Mouse (Mus musculus) kidney, adult 2 months (tissue): ENCODE results near the gene Pom121l2. TPM values are rescaled to one million over a fixed set of nuclear protein-coding genes. Genes with fewer than 3 reads are reported as not detected.

ENCODE experiments used
- DNase-seq: peaks from one replicate; pipeline ENCODE4 v3.0.0; 2021
- H3K27ac ChIP-seq: fragments of 200-500 bp; 2 replicates; pipeline ENCODE4 v1.5.1; 2012; ENCODE audit warnings: low read depth, low read length, control low read depth, inconsistent platforms; ENCODE audit not compliant: insufficient read depth
- H3K27me3 ChIP-seq: fragments of 200-500 bp; replicated peaks from 2 replicates; pipeline ENCODE4 v1.6.1; 2012; ENCODE audit warnings: mild to moderate bottlenecking, moderate library complexity, low read length, inconsistent platforms; ENCODE audit not compliant: control insufficient read depth, insufficient read depth
- H3K36me3 ChIP-seq: fragments of 200-500 bp; 2 replicates; pipeline ENCODE4 v1.6.1; 2012; ENCODE audit warnings: mild to moderate bottlenecking, moderate library complexity, low read length, inconsistent platforms; ENCODE audit not compliant: control insufficient read depth, insufficient read depth
- H3K4me1 ChIP-seq: fragments of 200-500 bp; 2 replicates; pipeline ENCODE4 v1.6.1; 2011; ENCODE audit warnings: low read length; ENCODE audit not compliant: control insufficient read depth, insufficient read depth
- H3K4me3 ChIP-seq: fragments of 200-500 bp; 2 replicates; pipeline ENCODE4 v1.5.1; 2011; ENCODE audit warnings: mild to moderate bottlenecking, low read depth, low read length, control low read depth; ENCODE audit not compliant: insufficient read depth
- CTCF ChIP-seq: fragments of 200-500 bp; conservative IDR thresholded peaks from 2 replicates; pipeline ENCODE4 v1.5.1; 2011; ENCODE audit warnings: low read depth, mild to moderate bottlenecking, control low read depth, low read length, moderate library complexity, mixed read lengths; ENCODE audit not compliant: insufficient read depth, insufficient read length
- POLR2A ChIP-seq: fragments of 200-500 bp; IDR thresholded peaks from one replicate; pipeline ENCODE4 v1.6.1; 2011; ENCODE audit warnings: low read depth, low read length, control low read depth
- WGBS: fragments of 180-500 bp; shearing (Covaris S2); methylation state at CpG from one replicate; pipeline ENCODE4 v1.1.7; 2018; 5-methylcytosine and 5-hydroxymethylcytosine counted together
- polyA plus RNA-seq: library from polyadenylated mRNA; depleted of rRNA; stranded (reverse); fragments of >200 nt; gene quantifications from 2 replicates; pipeline ENCODE4 v1.2.3, GENCODE M21; 2012

Gene Pom121l2
- polyA plus RNA-seq, 1 experiment: 0.06 TPM

- Histone ChIP-seq H3K4me3 (no peak overlapping the region), H3K27ac (no peak overlapping the region), H3K4me1 (0 out of 2 replicates have a peak, but pooled peaks cover 3% of the 10 kb centered on the region), H3K36me3 (no peaks in the 10 kb centered on the region), H3K27me3 (peaks cover 16% of the 10 kb centered on the region)
- 84% methylated on average over 3 of the region's 3 CpGs for WGBS
- no peak for DNase-seq
- TF ChIP-seq CTCF: no peak
- TF ChIP-seq POLR2A: no peak
These were observed 27.7 kb downstream of the Pom121l2 start for GRCm38 (mm10) chr13:22008707-22009106.

- H3K36me3 ChIP-seq: no peaks in the 10 kb centered on the region
- H3K4me1 ChIP-seq: 0 out of 2 replicates have a peak, but pooled peaks cover 3% of the 10 kb centered on the region
- no peak for DNase-seq
- 41% methylated on average over 7 of the region's 7 CpGs for WGBS
- H3K4me3 ChIP-seq: no peak within 1 kb of the TSS
- H3K27ac ChIP-seq: no peak within 1 kb of the TSS
- peaks cover 22% of the 10 kb centered on the region for H3K27me3 ChIP-seq
- no peak for TF ChIP-seq POLR2A
- TF ChIP-seq CTCF: no peak
These were observed 28.6 kb downstream of the Pom121l2 start, which contains the start of gene Prss16 for GRCm38 (mm10) chr13:22009642-22010041. Prss16 (minus strand) TSS chr13:22009742.

- no peaks in the 10 kb centered on the region for H3K36me3 ChIP-seq
- WGBS: 17% methylated on average over 13 of the region's 13 CpGs
- peak; percentile 4 for DNase-seq
- no peaks in the 10 kb centered on the region for H3K4me1 ChIP-seq
- H3K4me3 ChIP-seq: no peak overlapping the region
- H3K27ac ChIP-seq: no peak overlapping the region
- peaks cover 11% of the 10 kb centered on the region for H3K27me3 ChIP-seq
- TF ChIP-seq POLR2A: no peak
- TF ChIP-seq CTCF: no peak
These were observed 32.7 kb downstream of the Pom121l2 start for GRCm38 (mm10) chr13:22013716-22014115.

- no peak for DNase-seq
- peaks cover 11% of the 10 kb centered on the region for H3K27me3 ChIP-seq
- WGBS: 21% methylated on average over 17 of the region's 17 CpGs
These were observed 33.4 kb downstream of the Pom121l2 start for GRCm38 (mm10) chr13:22014411-22014845.

GRCm38 (mm10) chr13:22015479-22016450 lies 34.8 kb downstream of the Pom121l2 start:
- DNase-seq: peak; percentile 88
- WGBS: 18% methylated on average over 27 of the region's 27 CpGs
- TF ChIP-seq CTCF (no peak), POLR2A (no peak)
- H3K36me3 ChIP-seq: no peaks in the 10 kb centered on the region
- H3K4me3 ChIP-seq: no peak overlapping the region
- no peak overlapping the region for H3K27ac ChIP-seq
- no peaks in the 10 kb centered on the region for H3K4me1 ChIP-seq
- H3K27me3 ChIP-seq: peaks cover 13% of the 10 kb centered on the region

More at GRCm38 (mm10) chr13:22014411-22014845, 33.4 kb downstream of the Pom121l2 start:
- TF ChIP-seq POLR2A (no peak), CTCF (no peak)
- Histone ChIP-seq H3K27ac (no peak overlapping the region), H3K36me3 (no peaks in the 10 kb centered on the region), H3K4me1 (no peaks in the 10 kb centered on the region), H3K4me3 (no peak overlapping the region)

GRCm38 (mm10) chr13:22019934-22020835 lies 39.2 kb downstream of the Pom121l2 start:
- 8% methylated on average over 44 of the region's 44 CpGs for WGBS
- peaks cover 3% of the 10 kb centered on the region; the same call in 1 of the 2 replicates for H3K27me3 ChIP-seq
- TF ChIP-seq CTCF (no peak), POLR2A (no peak)
- no peaks in the 10 kb centered on the region for H3K4me1 ChIP-seq
- no peak overlapping the region for H3K27ac ChIP-seq
- H3K4me3 ChIP-seq: peak overlapping the region; percentile 36
- H3K36me3 ChIP-seq: no peaks in the 10 kb centered on the region
- peak; percentile 16 for DNase-seq
